Mouse (Mus musculus) ES-E14 (cell line): Measurements from ENCODE around the gene Olfr986.

Experiments used
- HCFC1 ChIP-seq: IDR thresholded peaks from 2 replicates; pipeline ENCODE4 v1.6.1; 2012; ENCODE audit warnings: low read length, inconsistent platforms, borderline replicate concordance; ENCODE audit not compliant: insufficient read depth
- MAFK ChIP-seq: IDR thresholded peaks from 2 replicates; pipeline ENCODE4 v1.6.1; 2014; ENCODE audit warnings: mild to moderate bottlenecking, low read depth, low read length, inconsistent platforms; ENCODE audit not compliant: insufficient read depth

DNA sequence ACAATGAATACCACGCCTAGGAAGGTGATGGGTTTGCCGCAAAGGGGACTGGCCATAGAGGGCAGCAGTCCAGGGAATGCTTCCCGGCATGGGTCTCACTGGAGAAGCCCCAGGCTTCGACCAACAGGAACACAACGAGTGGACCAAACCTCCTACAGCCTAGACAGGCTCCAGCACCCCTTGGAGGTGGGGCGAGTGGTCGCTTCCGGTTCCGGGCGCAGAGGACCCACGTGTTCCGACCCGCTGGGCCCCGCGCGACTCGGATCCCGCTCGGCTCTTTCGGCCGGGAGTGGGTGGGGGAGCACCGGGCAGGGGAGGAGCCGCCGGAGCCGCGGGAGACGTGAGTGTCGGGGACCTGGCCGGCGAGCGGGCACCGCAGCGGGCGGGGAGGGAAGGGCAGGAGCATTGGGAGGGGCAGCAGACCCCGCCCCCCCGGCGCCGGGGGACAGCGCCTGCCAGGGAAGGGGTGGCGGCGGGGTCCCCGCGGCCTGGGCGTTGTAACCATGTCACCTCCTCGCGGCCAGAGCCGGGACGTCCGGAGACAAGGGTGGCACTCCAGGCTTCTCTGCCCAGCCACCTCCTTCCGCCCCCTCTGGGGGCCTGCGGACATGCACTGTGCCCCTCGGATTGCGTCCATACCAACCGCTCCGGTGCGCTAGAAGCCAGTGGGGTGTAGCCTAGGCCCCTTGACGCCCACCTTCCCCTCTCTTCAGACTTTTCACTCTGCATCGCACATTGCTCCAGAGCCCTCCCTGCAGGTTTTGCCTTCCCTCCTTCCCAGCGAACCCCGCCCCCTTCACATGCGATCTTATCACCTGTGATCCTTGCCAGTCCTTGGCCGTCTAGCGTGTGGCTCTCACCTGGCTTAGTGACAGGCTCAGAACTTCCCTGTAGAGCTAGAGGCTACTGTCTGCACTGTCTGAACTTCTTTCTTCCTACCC, 11.6 kb downstream of the Olfr986 start, which contains the start of gene Zfp202:
- TF ChIP-seq MAFK = no peak
- TF ChIP-seq HCFC1 = no peak
